Mouse (Mus musculus): ENCODE data around the gene Acly. TPM values are rescaled to one million over a fixed set of nuclear protein-coding genes. Genes with fewer than 3 reads are reported as not detected.
"Not testable (repeated sequence)": the region's sequence is repeated elsewhere in the genome, so short reads cannot be mapped to it uniquely, and the experiment has no call there.

Gene Acly
- total RNA-seq, 1 experiment from 2014 or later: 95.4 TPM

DNA sequence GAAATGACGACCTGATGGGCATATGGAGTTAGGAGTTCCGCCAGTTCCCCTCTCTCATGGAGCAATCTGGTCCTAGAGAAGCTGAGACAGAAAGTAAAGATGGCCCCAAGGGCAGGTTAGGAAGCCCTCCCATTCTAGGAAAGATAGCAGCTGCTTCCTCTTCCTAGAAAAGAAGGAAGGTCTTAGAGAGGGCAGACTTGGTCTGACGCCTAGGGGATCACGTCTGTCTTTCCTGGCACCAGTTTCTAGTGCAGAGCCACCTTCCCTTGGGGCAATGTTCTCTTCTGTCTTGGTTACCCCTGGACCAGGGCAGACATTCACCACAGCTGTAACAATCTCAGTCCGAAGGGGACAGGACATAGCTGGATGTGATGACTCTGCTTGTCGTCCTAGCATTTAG lies 20.3 kb upstream of the Acly start:
- ATAC-seq (replicated peaks; ENCODE audit: low read depth, poor library complexity, severe bottlenecking): no peak

DNA sequence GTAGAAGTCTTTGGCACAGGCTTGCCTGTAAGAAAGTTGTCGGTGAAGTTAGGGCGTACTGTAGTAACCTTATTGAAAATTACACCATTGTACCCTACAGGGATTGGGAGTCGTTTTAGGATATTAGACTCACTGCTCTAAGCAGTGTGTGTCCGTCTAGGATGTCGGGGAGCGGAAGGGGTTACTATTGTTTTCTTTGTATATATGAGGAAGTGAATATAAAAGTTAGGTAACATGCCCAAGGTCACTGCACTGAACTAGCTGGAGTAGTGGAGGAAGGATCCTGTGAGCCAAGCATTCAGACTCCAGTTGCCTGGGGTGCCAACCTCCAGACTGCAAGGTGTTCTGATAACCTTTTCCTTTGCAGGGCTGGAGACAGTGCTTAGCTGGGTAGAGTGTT lies 19.2 kb upstream of the Acly start:
- peak; percentile 19; the same call in 1 of the 2 replicates for ATAC-seq (replicated peaks; ENCODE audit: low read depth, poor library complexity, severe bottlenecking)

DNA sequence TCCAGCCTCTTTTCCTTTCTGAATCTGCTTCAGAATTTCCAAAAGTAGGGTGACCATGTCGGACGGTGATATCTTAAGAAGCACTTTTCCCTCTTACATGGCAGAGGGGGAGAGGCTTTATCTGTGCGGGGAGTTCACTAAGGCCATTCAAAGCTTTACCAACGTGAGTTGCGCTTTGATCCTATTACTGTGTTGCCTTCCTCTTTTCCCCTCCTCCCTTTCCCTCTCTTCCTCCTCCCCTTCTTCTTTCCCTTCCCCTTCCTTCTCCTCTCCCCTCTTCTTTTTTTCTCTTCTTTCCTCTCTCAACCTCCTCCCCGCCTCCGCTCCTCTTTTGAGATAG lies 17.9 kb upstream of the Acly start:
- ATAC-seq (replicated peaks; ENCODE audit: low read depth, poor library complexity, severe bottlenecking): peak; percentile 40; the same call in 1 of the 2 replicates

DNA sequence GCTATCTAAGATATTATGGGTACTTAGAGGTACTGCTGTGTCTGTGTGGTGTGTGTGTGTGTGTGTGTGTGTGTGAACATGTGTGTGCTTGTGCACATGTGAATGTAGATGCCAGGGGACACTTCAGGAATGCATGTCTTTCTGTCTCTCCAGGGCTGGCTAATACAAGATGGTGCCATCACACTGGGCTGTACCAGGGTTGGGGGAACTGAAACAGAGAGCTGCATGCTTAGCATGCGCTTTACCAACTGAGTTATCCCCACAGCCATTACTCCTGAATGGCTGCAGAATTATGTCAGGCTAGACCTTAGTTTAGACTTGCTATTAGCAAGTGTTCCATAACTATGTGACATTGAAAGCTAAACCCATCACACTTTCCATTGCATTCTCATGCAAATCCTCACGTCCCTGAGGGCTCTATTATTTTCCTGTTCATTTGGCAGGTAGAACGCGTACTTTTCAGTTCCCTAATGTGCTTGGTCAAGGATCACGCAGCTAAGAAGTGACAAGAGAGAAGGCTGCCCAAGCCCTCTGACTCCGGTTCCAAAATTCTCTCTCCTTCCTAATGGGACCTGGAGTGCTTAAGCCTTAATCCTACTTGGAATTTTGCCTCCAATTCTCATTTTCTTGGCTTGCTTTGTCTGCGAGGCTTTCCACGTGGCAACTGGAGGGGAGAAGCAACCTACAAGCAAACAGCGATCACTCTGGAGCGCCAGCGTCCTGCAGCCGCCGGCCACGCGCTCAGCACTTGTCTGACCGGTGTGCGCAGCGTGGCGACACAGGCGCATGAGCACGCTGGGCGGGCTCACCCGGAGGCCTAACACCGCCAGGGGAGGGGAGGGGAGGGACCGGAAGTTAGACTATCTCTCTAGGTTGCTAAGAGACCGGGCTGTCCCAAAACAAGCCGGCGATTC lies 17.3 kb upstream of the Acly start, which contains the start of gene Ttc25:
Gene Ttc25, plus strand, starts transcription at position 776 of the 914 bp plus-strand sequence.
- peak; percentile 94 for ATAC-seq (replicated peaks; ENCODE audit: low read depth, poor library complexity, severe bottlenecking)

DNA sequence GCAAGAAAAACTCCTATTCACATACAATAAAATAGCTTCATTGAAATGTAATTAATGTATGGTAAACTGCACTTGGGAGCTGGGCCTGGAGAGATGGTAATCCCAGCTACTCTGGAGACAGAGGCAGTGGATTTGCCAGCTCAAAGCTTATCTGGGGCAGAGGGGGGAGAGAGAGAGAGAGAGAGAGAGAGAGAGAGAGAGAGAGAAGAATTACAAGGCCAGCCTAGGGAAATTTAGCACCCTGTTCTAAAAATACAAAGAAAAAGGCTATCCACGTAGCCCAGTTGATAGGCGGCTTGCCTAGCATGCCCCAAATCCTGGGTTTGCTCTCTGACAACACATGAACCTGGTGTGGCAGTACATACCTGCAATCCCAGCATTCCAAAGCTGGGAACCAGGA lies 13.8 kb upstream of the Acly start:
- no peak for ATAC-seq (replicated peaks; ENCODE audit: low read depth, poor library complexity, severe bottlenecking)

DNA sequence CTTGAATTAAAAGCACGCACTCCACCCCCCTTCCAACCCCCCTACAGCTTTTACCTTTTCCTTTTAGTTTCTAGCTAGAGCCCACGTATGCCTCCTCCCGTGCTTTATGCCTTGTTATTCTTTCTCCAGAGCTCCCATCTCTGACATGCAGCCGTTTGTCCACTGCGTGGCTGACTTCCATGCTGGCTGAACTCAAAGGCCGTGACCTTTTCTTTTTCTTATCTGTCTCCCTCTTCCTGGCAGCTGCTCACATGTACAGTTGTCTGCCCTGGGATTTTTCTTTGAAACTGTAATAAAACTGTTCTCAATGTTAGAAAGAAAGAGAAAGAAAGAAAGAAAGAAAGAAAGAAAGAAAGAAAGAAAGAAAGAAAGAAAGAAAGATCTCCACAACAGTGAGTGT lies 13.2 kb upstream of the Acly start:
- no peak for ATAC-seq (replicated peaks; ENCODE audit: low read depth, poor library complexity, severe bottlenecking)

GRCm38 (mm10) chr11:100536466-100536865 lies 8.7 kb upstream of the Acly start:
- ATAC-seq (replicated peaks; ENCODE audit: low read depth, poor library complexity, severe bottlenecking): 0 out of 2 replicates have a peak, but pooled peaks have one; percentile 15

DNA sequence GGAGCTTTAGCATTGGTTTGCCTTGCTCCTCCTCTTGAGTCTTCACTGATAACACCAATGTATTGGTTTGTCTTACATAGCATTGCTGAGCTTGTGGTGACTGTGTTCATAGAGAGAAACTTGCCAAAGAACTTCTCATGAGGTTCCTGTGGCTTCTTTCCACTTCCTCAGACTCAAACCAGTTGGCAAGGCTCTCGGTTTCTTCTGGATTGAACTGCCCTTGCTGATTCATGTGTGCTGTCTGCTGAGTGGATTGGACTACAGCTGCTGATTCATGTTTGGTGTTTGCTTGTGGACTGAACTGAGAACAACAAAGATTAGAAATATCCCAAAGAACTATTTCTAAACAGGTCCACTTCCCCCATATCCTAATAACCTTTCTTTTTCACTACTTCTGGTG lies 8.2 kb upstream of the Acly start:
- ATAC-seq (replicated peaks; ENCODE audit: low read depth, poor library complexity, severe bottlenecking): no peak

- ATAC-seq (replicated peaks; ENCODE audit: low read depth, poor library complexity, severe bottlenecking): not testable (repeated sequence)
These were observed 7.0 kb upstream of the Acly start for GRCm38 (mm10) chr11:100534821-100535220.

GRCm38 (mm10) chr11:100534411-100534810 lies 6.6 kb upstream of the Acly start:
- not testable (repeated sequence) for ATAC-seq (replicated peaks; ENCODE audit: low read depth, poor library complexity, severe bottlenecking)

GRCm38 (mm10) chr11:100533871-100534270 lies 6.1 kb upstream of the Acly start:
- no peak for ATAC-seq (replicated peaks; ENCODE audit: low read depth, poor library complexity, severe bottlenecking)

GRCm38 (mm10) chr11:100528375-100529165 lies 770 bp upstream of the Acly start:
- no peak for ATAC-seq (replicated peaks; ENCODE audit: low read depth, poor library complexity, severe bottlenecking)

DNA sequence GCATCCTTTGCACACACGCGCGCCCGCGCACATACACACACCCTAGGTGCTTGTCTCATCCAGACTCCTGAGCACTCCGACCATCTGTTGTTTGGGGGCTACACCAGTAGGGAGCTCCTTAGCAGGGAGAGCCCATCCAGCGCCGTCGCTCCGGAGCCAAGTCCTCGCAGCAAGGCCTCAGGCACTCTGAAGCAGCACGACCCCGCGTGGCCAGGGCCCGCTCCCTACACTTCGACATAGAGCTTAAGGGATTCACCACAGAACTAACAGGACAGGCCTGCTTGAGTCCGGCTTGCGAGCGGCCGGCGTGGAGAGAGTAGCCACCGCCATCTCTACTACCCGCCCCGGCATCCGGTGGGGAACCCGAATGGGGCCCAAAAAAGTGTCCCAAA lies 738 bp downstream of the Acly start:
- ATAC-seq (replicated peaks; ENCODE audit: low read depth, poor library complexity, severe bottlenecking): peak; percentile 26

DNA sequence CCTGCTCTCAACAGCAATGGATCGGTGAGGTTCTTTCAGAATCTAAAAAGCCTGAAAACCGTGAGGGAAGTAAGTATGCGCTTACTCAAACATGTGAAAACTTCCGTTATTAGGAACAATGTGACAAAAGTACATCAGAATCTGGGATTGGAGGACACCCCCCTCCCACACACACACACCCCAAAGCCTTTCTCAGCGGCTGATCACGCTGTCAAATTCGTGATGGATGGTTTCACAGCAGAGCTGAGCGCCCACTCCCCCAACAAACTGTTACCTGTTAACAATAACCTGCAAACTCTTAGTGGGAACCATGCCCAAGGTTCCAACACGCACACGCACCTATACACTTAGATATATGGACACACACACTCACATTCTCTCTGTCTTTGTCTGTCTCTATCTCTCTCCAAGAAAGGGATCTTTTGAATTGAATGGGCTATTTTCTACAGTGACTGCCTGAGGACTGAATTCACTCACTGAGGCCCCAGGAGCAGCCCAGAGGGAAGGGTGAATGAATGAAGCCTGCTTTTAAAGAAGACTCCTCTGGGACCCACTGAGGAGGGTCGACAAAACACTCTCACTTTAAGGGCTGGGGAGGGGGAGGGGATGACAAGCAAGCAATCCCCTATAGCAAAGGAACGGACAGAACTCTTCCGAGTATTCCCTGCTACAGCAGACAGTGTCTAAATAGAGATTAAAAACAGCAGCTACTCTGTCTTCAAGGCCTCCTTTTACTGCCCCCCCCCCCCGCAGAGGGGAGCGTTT lies 1.6 kb downstream of the Acly start:
- no peak for ATAC-seq (replicated peaks; ENCODE audit: low read depth, poor library complexity, severe bottlenecking)

DNA sequence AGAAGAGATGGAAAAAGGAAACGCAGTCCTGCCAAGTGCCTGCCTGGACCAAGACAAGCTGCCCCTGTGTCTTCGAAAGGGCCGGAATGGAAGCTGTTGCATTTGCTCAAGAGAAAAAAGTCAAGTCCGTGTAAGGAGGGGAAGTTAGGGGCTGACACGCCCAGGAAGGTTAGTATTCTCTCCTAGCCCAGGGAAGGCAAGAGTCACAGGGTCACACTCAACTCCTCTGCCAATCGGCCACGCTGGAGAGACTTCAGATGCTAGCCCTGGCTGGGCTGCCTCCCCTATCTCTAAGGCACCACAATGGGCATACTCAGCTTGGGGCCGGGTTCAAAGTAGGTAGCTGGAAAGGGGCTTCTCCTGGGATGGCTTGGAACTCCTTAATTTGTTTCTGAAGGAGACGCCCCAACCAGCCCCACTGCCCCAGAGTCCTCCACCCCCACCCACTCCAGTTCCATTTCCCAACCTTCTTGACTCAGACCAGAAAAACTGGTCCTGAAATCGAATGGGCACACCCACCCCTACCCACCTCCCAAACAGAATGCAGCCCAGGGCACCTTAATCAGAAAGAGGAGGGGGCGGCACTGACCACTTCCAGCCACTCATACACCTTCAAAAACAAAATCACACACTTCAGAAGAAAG lies 2.7 kb downstream of the Acly start:
- no peak for ATAC-seq (replicated peaks; ENCODE audit: low read depth, poor library complexity, severe bottlenecking)

DNA sequence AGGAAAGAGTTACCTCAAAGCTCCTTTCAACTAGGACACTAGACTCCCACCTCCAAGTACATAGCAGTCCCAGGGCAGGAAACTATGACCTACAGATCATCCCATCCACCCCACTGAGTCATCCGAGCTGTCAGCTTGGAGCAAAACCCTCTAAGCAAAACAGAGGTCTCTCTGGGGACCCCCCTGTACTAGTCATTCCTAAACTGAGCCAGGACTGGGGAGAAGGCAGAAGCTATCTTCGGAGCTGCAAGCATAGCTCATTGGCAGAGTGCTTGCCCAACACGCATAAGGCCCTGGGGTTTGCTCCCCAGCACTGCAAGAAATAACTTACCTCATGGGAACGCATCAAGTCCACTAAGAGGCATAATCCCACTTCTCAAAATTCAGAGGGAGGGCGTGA lies 3.4 kb downstream of the Acly start:
- ATAC-seq (replicated peaks; ENCODE audit: low read depth, poor library complexity, severe bottlenecking): no peak

GRCm38 (mm10) chr11:100520838-100521237 lies 7.0 kb downstream of the Acly start:
- no peak for ATAC-seq (replicated peaks; ENCODE audit: low read depth, poor library complexity, severe bottlenecking)

DNA sequence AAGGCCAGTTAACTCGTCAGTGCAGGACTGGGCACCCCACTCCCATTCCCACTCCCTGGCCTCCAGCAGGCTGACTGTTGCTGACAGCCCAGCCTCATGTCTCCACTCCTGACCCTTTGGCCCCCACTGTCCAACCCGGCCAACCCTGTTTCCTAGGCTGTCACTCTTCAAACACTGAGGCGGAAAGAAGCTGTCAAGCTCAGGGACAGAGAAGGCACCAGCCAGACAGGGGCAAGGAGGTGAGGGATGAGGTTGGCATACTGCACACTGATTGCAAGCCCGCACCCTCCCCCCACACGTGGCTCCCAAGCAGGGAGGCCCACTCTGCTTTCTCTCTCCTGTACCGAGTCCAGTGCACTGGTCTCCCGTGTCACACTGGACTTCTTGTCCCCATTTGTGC lies 8.6 kb downstream of the Acly start:
- ATAC-seq (replicated peaks; ENCODE audit: low read depth, poor library complexity, severe bottlenecking): no peak

- no peak for ATAC-seq (replicated peaks; ENCODE audit: low read depth, poor library complexity, severe bottlenecking)
These were observed 9.6 kb downstream of the Acly start for GRCm38 (mm10) chr11:100518188-100518591.

DNA sequence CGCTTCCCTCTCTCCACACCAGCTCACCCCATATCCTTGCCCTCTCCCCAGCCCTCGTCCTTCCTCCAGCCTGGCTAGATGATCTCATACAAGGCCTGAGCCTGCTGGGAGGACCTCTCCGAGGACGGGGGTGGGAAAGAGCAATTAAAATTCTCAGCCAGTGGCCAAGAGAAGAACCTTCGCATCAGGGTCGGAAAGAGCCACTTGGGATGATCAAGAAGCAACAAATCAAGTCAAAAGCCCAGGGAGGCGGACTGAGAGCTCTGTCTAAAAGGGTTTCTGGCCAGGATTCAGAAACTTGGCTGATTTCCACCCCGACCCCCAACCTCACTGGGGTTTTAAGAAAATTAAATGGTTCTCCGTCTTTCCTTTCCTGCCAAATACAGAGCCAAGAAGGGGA lies 11.5 kb downstream of the Acly start:
- ATAC-seq (replicated peaks; ENCODE audit: low read depth, poor library complexity, severe bottlenecking): no peak

Measured in common myeloid progenitor, adult 5-6 weeks (primary cell).